Mouse (Mus musculus) liver, postnatal 0 days (tissue): Measurements from ENCODE around the gene Olfr549.

Experiments used
- CTCF ChIP-seq: sonication (generic); IDR thresholded peaks from 2 replicates; pipeline ENCODE4 v1.5.1; 2016; ENCODE audit warnings: antibody characterized with exemption, low read depth
- EP300 ChIP-seq: IDR thresholded peaks from 2 replicates; pipeline ENCODE4 v1.6.1; 2016; ENCODE audit warnings: antibody characterized with exemption, low read depth, mild to moderate bottlenecking

GRCm38 (mm10) chr7:102553279-102553678 lies 3.6 kb downstream of the Olfr549 start:
- no peak for TF ChIP-seq EP300
- TF ChIP-seq CTCF: no peak
